Mouse (Mus musculus) heart, embryonic 14.5 days (tissue): Measurements from ENCODE around the gene Arfgef3. TPM values are rescaled to one million over a fixed set of nuclear protein-coding genes. Genes with fewer than 3 reads are reported as not detected.

Experiments
- ATAC-seq: fragments of 200-750 bp; cut with Nextera tagmentation; 2 replicates; pipeline ENCODE4 v1.8.0; 2017; ENCODE audit warnings: low read depth, moderate TSS enrichment; ENCODE audit not compliant: insufficient number of reproducible peaks, insufficient read depth, low FRiP score
- H3K27ac ChIP-seq, 2 experiments: fragments of 200-500 bp in 1 of 2; fragments of 300-500 bp in 1 of 2; sonication (generic) in 1 of 2; replicated peaks in 1 of 2; 2 replicates each; pipeline ENCODE4 v1.5.1; 2012 to 2014; ENCODE audit warnings: low read depth in 2 of 2, low read length in 2 of 2, control low read depth in 1 of 2, mild to moderate bottlenecking in 1 of 2, mixed read lengths in 1 of 2; ENCODE audit not compliant: control insufficient read depth in 1 of 2, insufficient read depth in 1 of 2
- H3K27me3 ChIP-seq: fragments of 300-500 bp; sonication (generic); 2 replicates; pipeline ENCODE4 v1.6.1; 2014; ENCODE audit warnings: mild to moderate bottlenecking, low read length, control low read depth; ENCODE audit not compliant: control insufficient read depth, insufficient read depth
- H3K36me3 ChIP-seq: fragments of 300-500 bp; sonication (generic); 2 replicates; pipeline ENCODE4 v1.6.1; 2014; ENCODE audit warnings: mild to moderate bottlenecking, control low read depth, low read length, mixed read lengths; ENCODE audit not compliant: control insufficient read depth, insufficient read depth
- H3K4me1 ChIP-seq, 2 experiments: fragments of 200-500 bp in 1 of 2; fragments of 300-500 bp in 1 of 2; sonication (generic) in 1 of 2; 2 replicates each; pipeline ENCODE4 v1.6.1; 2012 to 2014; ENCODE audit warnings: low read length in 2 of 2, control low read depth in 1 of 2, mixed read lengths in 1 of 2; ENCODE audit not compliant: control insufficient read depth in 2 of 2, insufficient read depth in 2 of 2
- H3K4me2 ChIP-seq: fragments of 300-500 bp; sonication (generic); 2 replicates; pipeline ENCODE4 v1.6.1; 2014; ENCODE audit warnings: mild to moderate bottlenecking, low read length
- H3K4me3 ChIP-seq, 2 experiments: fragments of 200-500 bp in 1 of 2; fragments of 300-500 bp in 1 of 2; sonication (generic) in 1 of 2; 2 replicates each; pipeline ENCODE4 v1.5.1; 2012 to 2014; ENCODE audit warnings: low read length in 2 of 2, mild to moderate bottlenecking in 2 of 2, control low read depth in 1 of 2, low read depth in 1 of 2, moderate library complexity in 1 of 2; ENCODE audit not compliant: control insufficient read depth in 1 of 2, insufficient read depth in 1 of 2
- H3K9ac ChIP-seq: fragments of 300-500 bp; sonication (generic); 2 replicates; pipeline ENCODE4 v1.6.1; 2014; ENCODE audit warnings: mild to moderate bottlenecking, low read length
- H3K9me3 ChIP-seq: fragments of 300-500 bp; sonication (generic); 2 replicates; pipeline ENCODE4 v1.6.1; 2016; ENCODE audit warnings: low read length, control low read depth; ENCODE audit not compliant: control insufficient read depth
- WGBS: fragments of 180-500 bp; shearing (Covaris S2); extraction: QIAGEN DNeasy Blood & Tissue Kit; methylation state at CpG from one replicate; pipeline ENCODE4 v1.1.7; 2014; 5-methylcytosine and 5-hydroxymethylcytosine counted together
- polyA plus RNA-seq: library from polyadenylated mRNA; unstranded; fragments of >200 nt; fragmentation: Nextera tagmentation; extraction: Ambion mirVana; gene quantifications from 2 replicates; pipeline ENCODE4 v1.2.1, GENCODE M21; 2014

Gene Arfgef3
- polyA plus RNA-seq, 1 experiment from 2014 or later: 0.57 TPM

- Histone ChIP-seq H3K36me3 (no peaks in the 10 kb centered on the region), H3K9me3 (no peaks in the 10 kb centered on the region), H3K27me3 (no peaks in the 10 kb centered on the region), H3K9ac (no peak overlapping the region), H3K4me2 (no peak overlapping the region), H3K4me1 (peaks cover 0 to 5% of the 10 kb centered on the region in 2 experiments; a peak in 2 of 4 replicates), H3K4me3 (no peak overlapping the region), H3K27ac (no peak overlapping the region)
- 45% methylated on average over 1 of the region's 1 CpGs for WGBS
- ATAC-seq: no peak
Measured at GRCm38 (mm10) chr10:18708641-18709040, 35.1 kb downstream of the Arfgef3 start.

DNA sequence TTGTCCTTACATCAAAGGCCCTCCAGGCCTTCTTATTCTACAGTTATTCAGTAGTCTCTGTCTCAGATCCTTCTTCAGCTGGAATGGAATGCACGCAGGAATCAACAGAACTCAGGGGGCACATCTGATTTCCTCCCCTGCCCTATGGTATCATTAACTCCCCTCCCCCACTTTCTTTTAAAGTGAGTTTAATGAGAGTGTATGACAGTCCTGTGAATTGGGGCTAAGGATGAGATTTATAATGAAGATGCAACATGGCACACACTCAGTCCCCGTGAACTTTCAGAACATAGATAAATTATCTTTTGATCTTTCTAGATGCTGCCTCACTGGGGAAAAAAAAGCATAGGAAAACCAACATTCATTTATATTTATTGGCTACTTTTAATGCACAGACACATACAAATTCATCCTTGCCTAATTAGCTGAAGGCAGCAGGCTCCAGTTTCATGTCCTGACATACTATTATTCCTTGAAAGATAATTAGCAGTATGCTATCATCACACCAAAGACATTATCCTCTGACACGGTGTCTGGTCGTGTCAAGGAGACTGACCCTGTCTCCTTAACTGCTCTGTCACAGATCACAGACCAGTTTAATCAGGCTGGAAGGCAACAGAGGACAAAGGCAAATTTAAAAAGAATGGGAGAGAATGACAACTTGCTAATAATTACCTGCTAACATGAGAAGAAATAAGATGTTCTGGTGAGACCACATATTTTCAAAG lies 39.2 kb downstream of the Arfgef3 start:
- peaks cover 0 to 5% of the 10 kb centered on the region in 2 experiments; a peak in 2 of 4 replicates for H3K4me1 ChIP-seq
- no peak for ATAC-seq
- no peak overlapping the region for H3K9ac ChIP-seq
- no peak overlapping the region for H3K27ac ChIP-seq
- H3K9me3 ChIP-seq: no peaks in the 10 kb centered on the region
- 65% methylated on average over 4 of the region's 4 CpGs for WGBS
- no peak overlapping the region for H3K4me2 ChIP-seq
- no peaks in the 10 kb centered on the region for H3K36me3 ChIP-seq
- H3K27me3 ChIP-seq: no peaks in the 10 kb centered on the region
- no peak overlapping the region for H3K4me3 ChIP-seq

DNA sequence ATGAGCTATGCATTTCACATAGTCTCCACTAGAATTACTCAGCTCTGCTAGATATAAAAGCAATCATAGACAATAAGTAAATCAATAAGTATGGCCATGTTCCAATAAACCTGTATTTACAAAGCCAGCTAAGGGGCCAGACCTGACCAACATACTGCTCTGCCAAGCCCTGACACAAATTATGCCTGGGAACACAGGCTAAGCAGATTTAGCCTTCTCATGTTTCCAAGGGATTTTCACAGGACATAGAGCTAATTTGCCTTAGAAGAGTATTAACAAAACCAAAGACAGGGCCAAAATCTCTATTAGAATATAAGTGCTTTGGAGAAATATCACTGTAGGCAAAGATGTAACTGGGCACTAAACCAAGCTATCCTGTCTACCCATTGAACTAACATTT lies 42.2 kb downstream of the Arfgef3 start:
- no peak for ATAC-seq
- Histone ChIP-seq H3K4me1 (no peaks in the 10 kb centered on the region), H3K4me2 (no peak overlapping the region), H3K9ac (no peak overlapping the region), H3K27me3 (no peaks in the 10 kb centered on the region), H3K36me3 (no peaks in the 10 kb centered on the region), H3K27ac (no peak overlapping the region), H3K9me3 (no peaks in the 10 kb centered on the region), H3K4me3 (no peak overlapping the region)

GRCm38 (mm10) chr10:18700117-18700516 lies 43.6 kb downstream of the Arfgef3 start:
- no peak for ATAC-seq
- H3K4me3 ChIP-seq: no peak overlapping the region
- H3K36me3 ChIP-seq: no peaks in the 10 kb centered on the region
- H3K9me3 ChIP-seq: no peaks in the 10 kb centered on the region
- no peaks in the 10 kb centered on the region for H3K27me3 ChIP-seq
- 53% methylated on average over 2 of the region's 2 CpGs for WGBS
- H3K9ac ChIP-seq: no peak overlapping the region
- H3K4me2 ChIP-seq: no peak overlapping the region
- H3K27ac ChIP-seq: no peak overlapping the region
- H3K4me1 ChIP-seq: no peaks in the 10 kb centered on the region

DNA sequence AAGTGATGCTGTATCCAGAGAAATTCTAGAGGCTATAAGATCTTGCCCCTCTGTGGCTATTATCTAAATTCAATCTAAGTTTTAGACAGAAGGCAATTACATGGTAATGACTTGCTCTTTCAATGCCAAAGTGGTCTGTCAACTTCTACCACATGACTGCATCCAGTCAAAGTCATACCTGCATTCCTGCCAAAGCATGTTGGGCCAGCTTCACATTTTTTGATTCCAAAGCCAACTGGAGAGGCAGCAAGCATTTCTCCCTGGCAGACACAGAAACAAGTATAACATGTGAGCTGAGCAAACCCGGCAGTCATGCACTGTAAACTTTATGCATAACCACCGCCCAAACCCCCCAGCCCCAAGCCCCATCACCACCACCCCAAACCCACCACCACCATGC lies 44.6 kb downstream of the Arfgef3 start:
- Histone ChIP-seq H3K27me3 (no peaks in the 10 kb centered on the region), H3K4me1 (no peaks in the 10 kb centered on the region), H3K27ac (no peak overlapping the region), H3K36me3 (no peaks in the 10 kb centered on the region), H3K4me3 (no peak overlapping the region), H3K9ac (no peak overlapping the region), H3K4me2 (no peak overlapping the region), H3K9me3 (no peaks in the 10 kb centered on the region)
- WGBS: 94% methylated on average over 2 of the region's 2 CpGs
- no peak for ATAC-seq

- Histone ChIP-seq H3K27ac (no peak overlapping the region), H3K4me2 (no peak overlapping the region), H3K9me3 (no peaks in the 10 kb centered on the region), H3K4me1 (peaks cover 0 to 2% of the 10 kb centered on the region in 2 experiments; a peak in 1 of 4 replicates), H3K4me3 (no peak overlapping the region), H3K9ac (no peak overlapping the region), H3K36me3 (no peaks in the 10 kb centered on the region), H3K27me3 (no peaks in the 10 kb centered on the region)
- 68% methylated on average over 6 of the region's 6 CpGs for WGBS
- ATAC-seq: no peak
Measured at GRCm38 (mm10) chr10:18696461-18696860, 47.3 kb downstream of the Arfgef3 start.

GRCm38 (mm10) chr10:18688234-18688633 lies 55.5 kb downstream of the Arfgef3 start:
- H3K9me3 ChIP-seq: no peaks in the 10 kb centered on the region
- 19% methylated on average over 2 of the region's 2 CpGs for WGBS
- ATAC-seq: no peak
- H3K4me3 ChIP-seq: no peak overlapping the region
- H3K9ac ChIP-seq: no peak overlapping the region
- no peak overlapping the region for H3K4me2 ChIP-seq
- no peaks in the 10 kb centered on the region for H3K36me3 ChIP-seq
- H3K27ac ChIP-seq: peak overlapping the region; percentile 21 to 65; a peak in 2 of 4 replicates
- H3K27me3 ChIP-seq: no peaks in the 10 kb centered on the region
- peaks cover 2 to 14% of the 10 kb centered on the region in 2 experiments; a peak in 3 of 4 replicates for H3K4me1 ChIP-seq
